Mouse (Mus musculus) urinary bladder, postnatal 36 days (tissue): Measurements from ENCODE around the gene Dock7.

Source experiments
- DNase-seq, 2 experiments: peaks; one replicate each; pipeline ENCODE4 v3.0.0; 2022; ENCODE audit warnings: low spot score in 2 of 2, mixed read lengths in 1 of 2

The Dock7 gene

GRCm38 (mm10) chr4:99121123-99121755 is 524 bp upstream of the Dock7 start:
- no peak for DNase-seq

GRCm38 (mm10) chr4:99119051-99119450 is 1.7 kb downstream of the Dock7 start:
- no peak for DNase-seq

GRCm38 (mm10) chr4:99115797-99116196 is 4.9 kb downstream of the Dock7 start:
- no peak for DNase-seq

- DNase-seq = no peak
Observed at GRCm38 (mm10) chr4:99111670-99112069, 9.0 kb downstream of the Dock7 start.

GRCm38 (mm10) chr4:99108817-99109216 is 11.9 kb downstream of the Dock7 start:
- DNase-seq = no peak

- DNase-seq = no peak
Observed at GRCm38 (mm10) chr4:99102846-99103245, 17.9 kb downstream of the Dock7 start.

GRCm38 (mm10) chr4:99100724-99101123 is 20.0 kb downstream of the Dock7 start:
- DNase-seq = no peak

- DNase-seq = no peak
Observed at GRCm38 (mm10) chr4:99091777-99092176, 28.9 kb downstream of the Dock7 start.

GRCm38 (mm10) chr4:99091151-99091701 is 29.5 kb downstream of the Dock7 start:
- DNase-seq = no peak

GRCm38 (mm10) chr4:99087760-99088485 is 32.8 kb downstream of the Dock7 start:
- no peak for DNase-seq

GRCm38 (mm10) chr4:99083862-99084261 is 36.9 kb downstream of the Dock7 start:
- no peak for DNase-seq

- DNase-seq = no peak
Observed at GRCm38 (mm10) chr4:99081169-99081568, 39.5 kb downstream of the Dock7 start.

GRCm38 (mm10) chr4:99078005-99078404 is 42.7 kb downstream of the Dock7 start:
- DNase-seq = no peak

- DNase-seq = no peak
Observed at GRCm38 (mm10) chr4:99068806-99069205, 51.9 kb downstream of the Dock7 start.

GRCm38 (mm10) chr4:99064524-99064923 is 56.2 kb downstream of the Dock7 start:
- peak; percentile 11 to 36 for DNase-seq

GRCm38 (mm10) chr4:99048581-99048980 is 72.1 kb downstream of the Dock7 start:
- DNase-seq = no peak

GRCm38 (mm10) chr4:99046471-99046870 is 74.2 kb downstream of the Dock7 start:
- DNase-seq = no peak

- no peak for DNase-seq
Observed at GRCm38 (mm10) chr4:99044854-99045253, 75.9 kb downstream of the Dock7 start.

GRCm38 (mm10) chr4:99032921-99033320 is 87.8 kb downstream of the Dock7 start:
- DNase-seq = peak in 1 of 2 experiments; percentile 13

GRCm38 (mm10) chr4:99030686-99031085 is 90.0 kb downstream of the Dock7 start, which contains the start of gene Angptl3:
TSS of gene Angptl3 (plus strand) at chr4:99030954.
- DNase-seq = no peak

- no peak for DNase-seq
Observed at GRCm38 (mm10) chr4:99028377-99028776, 92.3 kb downstream of the Dock7 start.

- no peak for DNase-seq
Observed at GRCm38 (mm10) chr4:99022221-99022620, 98.5 kb downstream of the Dock7 start.

GRCm38 (mm10) chr4:99011039-99011438 is 109.7 kb downstream of the Dock7 start:
- no peak for DNase-seq
